Comparison of ENCODE assay signal across 13 mouse cellular contexts in the genomic region with DNA sequence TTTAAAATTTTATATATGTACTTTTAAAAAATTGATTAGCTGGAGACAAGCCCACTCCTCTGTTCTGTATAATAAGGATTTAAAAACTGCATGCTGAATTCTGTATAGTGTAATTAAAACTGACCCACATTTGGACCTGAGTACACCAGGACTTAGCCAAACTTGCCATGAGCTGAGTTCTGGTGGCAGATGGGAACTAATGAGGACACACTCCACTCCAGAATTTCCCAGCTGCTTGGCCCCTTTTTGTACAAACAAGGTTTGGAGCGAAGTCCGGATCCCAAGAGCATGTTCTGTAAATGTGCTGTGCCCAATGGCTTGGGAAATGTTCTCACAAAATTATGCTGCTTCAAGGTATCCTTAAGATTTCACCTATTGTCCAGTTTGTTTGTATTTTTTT.
DNase-seq lines count a peak whose midpoint lies in the region; ATAC-seq lines count a peak whose summit lies in the region.
"Had no signal": no experiment of that assay in that cellular context is flagged by ENCODE, and none has a peak within 500 bp of the region (broad histone marks: within the 10 kb centered on the region; RNA-seq: fewer than 3 reads in every experiment).

No protein-coding gene starts in this region.

- no peak for DNase-seq in frontal cortex, postnatal 14 days (ENCODE audit: low spot score in 2 of 2)
- peak; percentile 42 for DNase-seq in left cerebral cortex, postnatal 4 days
- DNase-seq in left cerebral cortex, adult 8-10 months (ENCODE audit: low spot score in 2 of 2): no peak
- DNase-seq in cerebellum, adult 9-10 months: peak; percentile 92
- DNase-seq in layer of hippocampus, postnatal 10 days (ENCODE audit: low spot score in 2 of 2): peak; percentile 51 to 53
- DNase-seq in urinary bladder, postnatal 10 days (ENCODE audit: low spot score): no peak
- DNase-seq: adrenal gland, postnatal 36 days; heart, postnatal 4 days; lung, postnatal 10 days; thymus, postnatal 4 days had no signal

- intact Hi-C loops in left cerebral cortex, postnatal 4 days (cut with DNase I): no loop called here

- peak; percentile 44; the same call in 1 of the 2 replicates for ATAC-seq in frontal cortex, adult (ENCODE audit: low TSS enrichment)
- no peak for ATAC-seq in megakaryocyte, adult 5-6 weeks (ENCODE audit: poor library complexity, severe bottlenecking)
- ATAC-seq: midbrain, embryonic 16.5 days had no signal

Comparison
In these comparisons a context has a peak if more than half of its experiments do, and no peak if none do; other contexts are left out.
1. DNase-seq: peak in left cerebral cortex, postnatal 4 days (single experiment), cerebellum, adult 9-10 months (single experiment) and layer of hippocampus, postnatal 10 days (2 of 2); none in frontal cortex, postnatal 14 days (0 of 2), left cerebral cortex, adult 8-10 months (0 of 2) and urinary bladder, postnatal 10 days (single experiment).